Mouse (Mus musculus): ENCODE data around the gene Lclat1. TPM values are rescaled to one million over a fixed set of nuclear protein-coding genes. Genes with fewer than 3 reads are reported as not detected.

Lclat1 gene
- polyA plus RNA-seq, 1 experiment from 2014 or later = 10.8 TPM

GRCm38 (mm10) chr17:73156606-73157005 lies 48.8 kb downstream of the Lclat1 start:
- WGBS = 58% methylated on average over 1 of the region's 1 CpGs
- Histone ChIP-seq H3K27me3 (no peaks in the 10 kb centered on the region), H3K4me2 (no peak overlapping the region), H3K36me3 (replicated peaks) (no peaks in the 10 kb centered on the region), H3K9ac (no peak overlapping the region), H3K4me1 (no peaks in the 10 kb centered on the region), H3K9me3 (no peaks in the 10 kb centered on the region), H3K27ac (no peak overlapping the region), H3K4me3 (replicated peaks) (no peak overlapping the region)
- ATAC-seq (ENCODE audit: low FRiP score) = no peak

DNA sequence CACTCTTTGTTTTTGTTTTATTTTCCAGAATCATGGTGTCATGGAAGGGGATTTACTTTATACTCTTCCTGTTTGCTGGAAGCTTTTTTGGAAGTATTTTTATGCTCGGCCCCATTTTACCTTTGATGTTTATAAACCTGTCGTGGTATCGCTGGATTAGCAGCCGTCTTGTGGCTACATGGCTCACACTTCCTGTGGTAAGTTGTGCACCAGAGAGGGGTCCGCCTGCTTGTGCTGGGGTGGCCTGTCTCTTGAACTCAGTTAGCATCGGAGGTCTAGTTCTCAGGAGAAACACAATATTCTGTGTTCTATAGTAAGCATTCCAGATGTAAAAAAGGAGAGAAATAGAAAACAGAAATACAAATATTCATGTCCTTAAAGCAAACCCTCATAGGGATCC lies 54.0 kb downstream of the Lclat1 start:
- no peaks in the 10 kb centered on the region for H3K27me3 ChIP-seq
- no peaks in the 10 kb centered on the region for H3K4me1 ChIP-seq
- H3K36me3 ChIP-seq (replicated peaks) = no peaks in the 10 kb centered on the region
- H3K4me3 ChIP-seq (replicated peaks) = no peak overlapping the region
- no peak overlapping the region for H3K27ac ChIP-seq
- ATAC-seq (ENCODE audit: low FRiP score) = no peak
- H3K9ac ChIP-seq = no peak overlapping the region
- WGBS = 86% methylated on average over 6 of the region's 6 CpGs
- no peaks in the 10 kb centered on the region for H3K9me3 ChIP-seq
- H3K4me2 ChIP-seq = no peak overlapping the region

GRCm38 (mm10) chr17:73162445-73163208 lies 54.8 kb downstream of the Lclat1 start:
- no peak overlapping the region for H3K4me2 ChIP-seq
- no peak overlapping the region for H3K27ac ChIP-seq
- ATAC-seq (ENCODE audit: low FRiP score) = no peak
- H3K4me3 ChIP-seq (replicated peaks) = no peak overlapping the region
- H3K9ac ChIP-seq = no peak overlapping the region
- 83% methylated on average over 15 of the region's 15 CpGs for WGBS
- no peaks in the 10 kb centered on the region for H3K36me3 ChIP-seq (replicated peaks)
- no peaks in the 10 kb centered on the region for H3K9me3 ChIP-seq
- H3K27me3 ChIP-seq = no peaks in the 10 kb centered on the region
- H3K4me1 ChIP-seq = no peaks in the 10 kb centered on the region

- 71% methylated on average over 3 of the region's 3 CpGs for WGBS
- no peak overlapping the region for H3K4me2 ChIP-seq
- no peaks in the 10 kb centered on the region for H3K36me3 ChIP-seq (replicated peaks)
- no peaks in the 10 kb centered on the region for H3K27me3 ChIP-seq
- no peak overlapping the region for H3K4me3 ChIP-seq (replicated peaks)
- H3K9me3 ChIP-seq = no peaks in the 10 kb centered on the region
- no peak for ATAC-seq (ENCODE audit: low FRiP score)
- H3K9ac ChIP-seq = no peak overlapping the region
- no peak overlapping the region for H3K27ac ChIP-seq
- no peaks in the 10 kb centered on the region for H3K4me1 ChIP-seq
Observed at GRCm38 (mm10) chr17:73163597-73163996, 55.8 kb downstream of the Lclat1 start.

- Histone ChIP-seq H3K4me2 (no peak overlapping the region), H3K4me3 (replicated peaks) (no peak overlapping the region), H3K27me3 (no peaks in the 10 kb centered on the region), H3K4me1 (no peaks in the 10 kb centered on the region), H3K36me3 (replicated peaks) (no peaks in the 10 kb centered on the region), H3K9me3 (no peaks in the 10 kb centered on the region), H3K27ac (no peak overlapping the region), H3K9ac (no peak overlapping the region)
- WGBS = 94% methylated on average over 2 of the region's 2 CpGs
- no peak for ATAC-seq (ENCODE audit: low FRiP score)
Observed at GRCm38 (mm10) chr17:73164121-73164520, 56.3 kb downstream of the Lclat1 start.

DNA sequence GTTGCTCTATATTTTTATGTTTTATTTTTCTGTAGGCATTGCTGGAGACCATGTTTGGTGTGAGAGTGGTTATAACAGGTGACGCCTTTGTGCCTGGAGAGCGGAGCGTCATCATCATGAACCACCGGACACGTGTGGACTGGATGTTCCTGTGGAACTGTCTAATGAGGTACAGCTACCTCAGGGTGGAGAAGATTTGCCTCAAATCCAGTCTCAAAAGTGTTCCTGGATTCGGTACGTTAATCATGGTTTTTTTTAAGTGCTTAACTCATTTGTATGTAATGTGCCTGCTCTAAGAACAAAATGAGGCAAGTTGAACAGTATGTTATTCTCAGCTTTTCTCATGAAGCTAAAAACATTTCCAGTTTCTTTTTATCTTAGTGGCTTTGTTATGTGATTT lies 61.7 kb downstream of the Lclat1 start:
- Histone ChIP-seq H3K27ac (no peak overlapping the region), H3K4me3 (replicated peaks) (no peak overlapping the region), H3K27me3 (no peaks in the 10 kb centered on the region), H3K9me3 (no peaks in the 10 kb centered on the region), H3K9ac (no peak overlapping the region), H3K4me1 (no peaks in the 10 kb centered on the region), H3K36me3 (replicated peaks) (0 out of 2 replicates have a peak, but pooled peaks cover 6% of the 10 kb centered on the region), H3K4me2 (no peak overlapping the region)
- no peak for ATAC-seq (ENCODE audit: low FRiP score)
- 90% methylated on average over 7 of the region's 7 CpGs for WGBS

DNA sequence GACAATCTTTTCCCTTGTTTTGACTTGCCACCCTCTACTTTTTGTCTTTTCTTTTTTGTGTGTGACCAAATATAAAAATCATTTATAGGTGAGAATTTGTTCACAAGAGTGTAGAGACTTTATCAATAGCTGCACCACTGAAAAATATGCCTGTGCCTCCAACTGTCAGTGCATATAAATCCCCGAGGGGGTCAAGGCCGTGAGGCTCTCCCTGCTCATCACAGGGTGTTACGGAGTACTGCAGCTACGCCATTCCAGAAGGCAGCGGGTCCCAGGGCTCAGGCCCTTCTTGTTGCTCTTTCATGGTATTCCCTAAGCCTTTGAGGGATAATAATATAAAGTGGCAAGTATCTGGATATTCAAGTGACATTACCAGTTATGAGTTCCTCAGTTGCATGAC lies 62.4 kb downstream of the Lclat1 start:
- Histone ChIP-seq H3K27me3 (no peaks in the 10 kb centered on the region), H3K4me3 (replicated peaks) (no peak overlapping the region), H3K36me3 (replicated peaks) (0 out of 2 replicates have a peak, but pooled peaks cover 6% of the 10 kb centered on the region), H3K27ac (no peak overlapping the region), H3K4me2 (no peak overlapping the region), H3K4me1 (no peaks in the 10 kb centered on the region), H3K9ac (no peak overlapping the region), H3K9me3 (no peaks in the 10 kb centered on the region)
- 92% methylated on average over 5 of the region's 5 CpGs for WGBS
- no peak for ATAC-seq (ENCODE audit: low FRiP score)

- H3K4me3 ChIP-seq (replicated peaks) = no peak overlapping the region
- H3K4me2 ChIP-seq = no peak overlapping the region
- no peak overlapping the region for H3K9ac ChIP-seq
- H3K36me3 ChIP-seq (replicated peaks) = 0 out of 2 replicates have a peak, but pooled peaks cover 6% of the 10 kb centered on the region
- no peak for ATAC-seq (ENCODE audit: low FRiP score)
- H3K4me1 ChIP-seq = no peaks in the 10 kb centered on the region
- H3K9me3 ChIP-seq = no peaks in the 10 kb centered on the region
- H3K27ac ChIP-seq = no peak overlapping the region
- 73% methylated on average over 5 of the region's 5 CpGs for WGBS
- no peaks in the 10 kb centered on the region for H3K27me3 ChIP-seq
Observed at GRCm38 (mm10) chr17:73174083-73174562, 66.3 kb downstream of the Lclat1 start.

- no peaks in the 10 kb centered on the region for H3K27me3 ChIP-seq
- no peak overlapping the region for H3K27ac ChIP-seq
- WGBS = 90% methylated on average over 5 of the region's 5 CpGs
Observed at GRCm38 (mm10) chr17:73175720-73176119, 67.9 kb downstream of the Lclat1 start.

DNA sequence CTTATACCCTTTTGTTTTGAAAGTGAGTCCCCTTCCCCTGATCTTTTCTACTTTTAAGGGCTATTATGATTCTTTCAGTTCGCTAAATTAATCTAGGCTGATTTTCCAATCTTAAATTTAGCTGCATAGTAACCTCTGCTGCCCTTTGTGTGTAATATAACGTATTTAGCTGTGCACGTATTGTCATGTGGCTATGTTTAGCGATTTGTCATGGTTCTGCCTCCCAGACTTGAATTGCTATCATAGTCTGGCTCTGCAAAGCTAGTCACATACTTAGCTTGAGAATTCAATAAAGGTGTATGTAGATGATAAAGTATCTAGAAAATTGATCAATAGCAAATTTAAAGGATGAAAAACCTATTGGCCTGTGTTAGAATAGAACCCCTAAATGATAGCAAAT lies 69.3 kb downstream of the Lclat1 start:
- Histone ChIP-seq H3K4me2 (no peak overlapping the region), H3K4me1 (no peaks in the 10 kb centered on the region), H3K27me3 (no peaks in the 10 kb centered on the region), H3K4me3 (replicated peaks) (no peak overlapping the region), H3K9ac (no peak overlapping the region), H3K9me3 (no peaks in the 10 kb centered on the region), H3K36me3 (replicated peaks) (no peaks in the 10 kb centered on the region), H3K27ac (no peak overlapping the region)
- ATAC-seq (ENCODE audit: low FRiP score) = no peak
- 91% methylated on average over 4 of the region's 4 CpGs for WGBS

More at GRCm38 (mm10) chr17:73175720-73176119, 67.9 kb downstream of the Lclat1 start:
- Histone ChIP-seq H3K9me3 (no peaks in the 10 kb centered on the region), H3K4me3 (replicated peaks) (no peak overlapping the region), H3K4me1 (no peaks in the 10 kb centered on the region), H3K9ac (no peak overlapping the region), H3K36me3 (replicated peaks) (no peaks in the 10 kb centered on the region), H3K4me2 (no peak overlapping the region)
- ATAC-seq (ENCODE audit: low FRiP score) = no peak

DNA sequence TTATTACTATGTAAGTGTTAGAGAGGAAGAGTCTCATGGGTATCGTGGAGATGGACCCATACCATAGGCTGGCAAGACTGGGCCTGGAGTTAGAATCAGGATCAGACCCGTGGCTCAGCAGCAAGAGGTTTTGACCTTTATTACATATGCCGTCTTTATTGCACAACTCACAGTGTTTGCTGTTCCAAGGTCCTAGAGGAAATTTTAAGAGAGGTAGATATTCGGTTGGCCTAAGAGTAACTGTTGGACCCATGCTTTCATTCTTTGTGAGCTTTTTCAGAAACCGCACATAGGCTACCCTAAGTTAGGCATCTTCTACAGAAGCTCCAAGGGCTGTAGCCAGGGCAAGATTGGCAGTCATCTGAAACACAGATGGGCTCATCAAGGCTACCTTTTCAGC lies 79.1 kb downstream of the Lclat1 start:
- WGBS = 95% methylated on average over 5 of the region's 5 CpGs
- Histone ChIP-seq H3K36me3 (replicated peaks) (no peaks in the 10 kb centered on the region; the same call in 1 of the 2 replicates), H3K27me3 (no peaks in the 10 kb centered on the region), H3K9me3 (no peaks in the 10 kb centered on the region), H3K4me2 (no peak overlapping the region), H3K4me3 (replicated peaks) (no peak overlapping the region), H3K27ac (no peak overlapping the region), H3K4me1 (no peaks in the 10 kb centered on the region), H3K9ac (no peak overlapping the region)
- no peak for ATAC-seq (ENCODE audit: low FRiP score)

DNA sequence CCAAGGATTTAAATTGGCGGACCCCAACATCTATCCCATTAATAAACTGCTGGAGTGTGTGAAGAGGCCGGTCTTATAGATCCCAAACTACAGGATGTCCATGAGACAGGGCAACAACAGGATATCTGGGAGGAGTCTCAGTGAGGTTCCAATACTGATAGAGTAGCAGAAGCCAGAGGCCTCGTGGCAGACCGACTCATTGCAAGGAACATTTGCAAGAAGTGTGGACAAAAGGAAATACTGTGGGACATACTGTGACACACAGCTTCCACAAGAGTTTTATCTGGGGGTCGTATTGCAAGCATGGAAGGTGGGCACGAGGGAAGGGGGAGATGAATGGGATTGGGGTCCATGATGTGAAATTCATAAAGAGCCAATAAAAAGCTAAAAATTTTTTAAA lies 86.4 kb downstream of the Lclat1 start:
- no peaks in the 10 kb centered on the region for H3K27me3 ChIP-seq
- 91% methylated on average over 6 of the region's 6 CpGs for WGBS
- H3K9ac ChIP-seq = no peak overlapping the region
- no peaks in the 10 kb centered on the region for H3K9me3 ChIP-seq
- no peaks in the 10 kb centered on the region; the same call in 1 of the 2 replicates for H3K36me3 ChIP-seq (replicated peaks)
- no peak overlapping the region for H3K4me3 ChIP-seq (replicated peaks)
- ATAC-seq (ENCODE audit: low FRiP score) = no peak
- no peaks in the 10 kb centered on the region for H3K4me1 ChIP-seq
- H3K27ac ChIP-seq = no peak overlapping the region
- H3K4me2 ChIP-seq = no peak overlapping the region

DNA sequence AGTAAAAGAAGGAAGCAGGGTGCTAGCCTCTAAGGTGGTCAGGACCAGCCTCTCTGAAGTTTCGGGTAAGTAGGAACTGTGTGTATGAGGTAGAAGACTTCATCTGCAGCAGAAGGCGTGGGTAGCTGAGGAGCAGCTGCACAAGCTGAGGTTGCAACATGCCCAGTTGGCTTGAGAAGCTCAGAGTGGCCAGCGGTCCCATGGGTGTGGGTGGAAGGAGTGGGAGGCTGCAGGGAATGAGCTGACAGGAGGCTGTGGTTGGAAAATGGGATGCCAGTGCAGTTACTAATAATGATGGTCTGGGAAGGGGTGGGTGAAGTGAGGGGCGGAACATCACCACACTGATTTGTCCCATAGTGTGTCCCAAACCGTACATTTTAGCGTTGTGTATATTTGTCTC lies 86.8 kb downstream of the Lclat1 start:
- Histone ChIP-seq H3K4me1 (no peaks in the 10 kb centered on the region), H3K27me3 (no peaks in the 10 kb centered on the region), H3K9ac (no peak overlapping the region), H3K4me2 (no peak overlapping the region), H3K36me3 (replicated peaks) (no peaks in the 10 kb centered on the region; the same call in 1 of the 2 replicates), H3K4me3 (replicated peaks) (no peak overlapping the region), H3K9me3 (no peaks in the 10 kb centered on the region), H3K27ac (no peak overlapping the region)
- WGBS = 97% methylated on average over 6 of the region's 6 CpGs
- ATAC-seq (ENCODE audit: low FRiP score) = no peak
